Mouse (Mus musculus) bone marrow macrophage, adult 2 months (primary cell): ENCODE measurements around the gene Btbd10.

Source experiments
- CTCF ChIP-seq: IDR thresholded peaks from 2 replicates; pipeline ENCODE4 v1.5.1; 2012; ENCODE audit warnings: low read depth, mild to moderate bottlenecking, low read length, moderate library complexity
- POLR2A ChIP-seq: IDR thresholded peaks from 2 replicates; pipeline ENCODE4 v1.6.1; 2012; ENCODE audit warnings: mild to moderate bottlenecking, low read depth, low read length, borderline replicate concordance

GRCm38 (mm10) chr7:113369620-113370340, 588 bp upstream of the Btbd10 start:
- TF ChIP-seq CTCF, result no peak
- TF ChIP-seq POLR2A, result no peak
